Mouse (Mus musculus) C2C12 (cell line): ENCODE results near the gene Sec16a.

Experiments used
- CTCF ChIP-seq: IDR thresholded peaks from one replicate; pipeline ENCODE4 v1.5.1; 2011; ENCODE audit not compliant: control insufficient read depth, insufficient read depth, insufficient read length
- FOSL1 ChIP-seq: IDR thresholded peaks from one replicate; pipeline ENCODE4 v1.8.0; 2011; ENCODE audit warnings: mild to moderate bottlenecking, low read length; ENCODE audit not compliant: poor library complexity, insufficient read depth, severe bottlenecking
- MYOG ChIP-seq: IDR thresholded peaks from one replicate; pipeline ENCODE4 v1.6.1; 2011; ENCODE audit not compliant: control insufficient read depth, insufficient read length; ENCODE audit errors: extremely low read depth

DNA sequence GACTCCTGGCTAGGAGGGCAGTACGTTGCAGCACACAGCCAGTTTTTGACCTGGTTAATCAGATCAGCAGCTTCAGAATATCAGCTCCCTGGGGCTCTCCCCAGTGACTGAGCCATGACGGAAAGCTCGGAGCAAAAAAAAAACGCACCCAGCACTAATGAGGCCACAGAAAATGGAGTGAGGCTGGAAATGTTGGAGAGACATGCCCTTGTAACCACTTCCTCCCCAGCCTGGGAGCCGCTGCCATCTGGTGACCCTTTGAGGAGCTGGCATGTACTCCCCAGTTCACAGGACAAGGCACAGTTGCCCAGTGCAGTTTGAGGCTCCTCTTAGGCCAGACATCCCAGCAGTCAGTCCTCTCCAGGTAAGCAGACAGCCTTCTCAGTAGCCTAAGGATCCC, 34.9 kb downstream of the Sec16a start:
- TF ChIP-seq FOSL1 (no peak), MYOG (no peak), CTCF (peak; percentile 16)
